Mouse (Mus musculus) cerebellum, adult 2 months (tissue): ENCODE measurements around the gene 4930550L24Rik. TPM values are rescaled to one million over a fixed set of nuclear protein-coding genes. Genes with fewer than 3 reads are reported as not detected.

Experiments
- DNase-seq, 2 experiments: peaks; one replicate each; pipeline ENCODE4 v3.0.0; 2021
- H3K27ac ChIP-seq: fragments of 200-500 bp; 2 replicates; pipeline ENCODE4 v1.5.1; 2012; ENCODE audit warnings: low read length, control low read depth, inconsistent platforms; ENCODE audit not compliant: insufficient read depth
- H3K27me3 ChIP-seq: fragments of 200-500 bp; 2 replicates; pipeline ENCODE4 v1.6.1; 2012; ENCODE audit warnings: inconsistent platforms, mild to moderate bottlenecking, low read length, moderate library complexity; ENCODE audit not compliant: control insufficient read depth, insufficient read depth
- H3K4me1 ChIP-seq: fragments of 200-500 bp; 2 replicates; pipeline ENCODE4 v1.6.1; 2011; ENCODE audit warnings: low read length; ENCODE audit not compliant: control insufficient read depth, insufficient read depth
- H3K4me3 ChIP-seq: fragments of 200-500 bp; replicated peaks from 2 replicates; pipeline ENCODE3; 2011; ENCODE audit warnings: mild to moderate bottlenecking, low read depth, low read length, control low read depth; ENCODE audit not compliant: insufficient read depth
- CTCF ChIP-seq: fragments of 200-500 bp; IDR thresholded peaks from 2 replicates; pipeline ENCODE4 v1.5.1; 2011; ENCODE audit warnings: low read depth, mild to moderate bottlenecking, control low read depth, low read length, moderate library complexity, borderline replicate concordance; ENCODE audit not compliant: insufficient read depth
- POLR2A ChIP-seq: fragments of 200-500 bp; IDR thresholded peaks from 2 replicates; pipeline ENCODE4 v1.6.1; 2011; ENCODE audit warnings: low read length, control low read depth, borderline replicate concordance; ENCODE audit not compliant: insufficient read depth
- WGBS: fragments of 180-500 bp; shearing (Covaris S2); methylation state at CpG from one replicate; pipeline ENCODE4 v1.1.7; 2018; 5-methylcytosine and 5-hydroxymethylcytosine counted together
- polyA plus RNA-seq: library from polyadenylated mRNA; depleted of rRNA; stranded (reverse); fragments of >200 nt; gene quantifications from 2 replicates; pipeline ENCODE4 v1.2.3, GENCODE M21; 2012; rRNA removed

The 4930550L24Rik gene
- polyA plus RNA-seq, result 0.11 TPM in 1 of 2 replicates, not detected in the other

DNA sequence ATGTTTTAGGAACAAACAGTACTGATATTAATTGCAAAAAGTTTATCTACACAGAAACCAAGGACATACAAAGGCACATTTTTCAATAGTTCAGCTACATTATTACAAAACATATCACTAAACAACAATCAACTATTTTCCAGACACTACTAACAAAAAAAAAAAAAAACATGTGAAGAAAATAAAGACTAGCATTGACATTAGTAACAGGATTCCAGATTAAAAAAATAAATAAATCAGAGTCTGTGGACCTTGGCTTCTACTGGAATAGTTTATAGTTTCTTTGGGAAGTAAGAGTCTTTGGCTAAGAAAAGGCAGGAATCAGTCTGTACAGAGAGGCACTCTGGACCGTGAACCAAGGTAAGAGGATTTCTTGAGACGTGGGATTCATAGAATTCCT, at the start of gene 4930550L24Rik:
Gene 4930550L24Rik, plus strand, starts transcription at position 301 of the 400 bp plus-strand sequence.
- WGBS, result 79% methylated on average over 2 of the region's 2 CpGs
- H3K27ac ChIP-seq, result no peak within 1 kb of the TSS
- no peak for DNase-seq
- TF ChIP-seq CTCF, result no peak
- no peak for TF ChIP-seq POLR2A
- no peaks in the 10 kb centered on the region for H3K27me3 ChIP-seq
- no peaks in the 10 kb centered on the region for H3K4me1 ChIP-seq
- no peak within 1 kb of the TSS for H3K4me3 ChIP-seq

DNA sequence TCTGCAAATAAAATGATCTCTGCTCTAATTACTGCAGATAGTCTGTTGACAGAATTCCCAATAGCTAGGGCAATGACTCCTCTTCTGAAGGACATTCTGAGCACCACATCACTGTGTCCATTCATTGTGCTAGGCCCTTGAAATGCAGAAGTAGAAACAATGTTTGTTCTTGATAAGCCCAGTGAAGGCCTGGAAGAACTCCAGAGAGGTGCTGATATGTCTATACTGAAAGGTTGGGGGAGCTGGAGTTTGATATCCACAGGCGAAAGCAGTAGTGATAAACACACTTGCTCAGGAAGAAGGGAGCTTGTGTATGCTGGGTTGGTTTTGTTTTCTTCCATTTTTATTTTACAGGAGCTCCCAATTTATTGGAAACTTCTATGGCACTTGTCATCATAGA, 8.4 kb upstream of the 4930550L24Rik start:
- Histone ChIP-seq H3K4me1 (no peaks in the 10 kb centered on the region), H3K27me3 (no peaks in the 10 kb centered on the region), H3K4me3 (no peak overlapping the region), H3K27ac (no peak overlapping the region)
- TF ChIP-seq CTCF (no peak), POLR2A (no peak)
- no peak for DNase-seq
- 96% methylated on average over 1 of the region's 1 CpGs for WGBS

DNA sequence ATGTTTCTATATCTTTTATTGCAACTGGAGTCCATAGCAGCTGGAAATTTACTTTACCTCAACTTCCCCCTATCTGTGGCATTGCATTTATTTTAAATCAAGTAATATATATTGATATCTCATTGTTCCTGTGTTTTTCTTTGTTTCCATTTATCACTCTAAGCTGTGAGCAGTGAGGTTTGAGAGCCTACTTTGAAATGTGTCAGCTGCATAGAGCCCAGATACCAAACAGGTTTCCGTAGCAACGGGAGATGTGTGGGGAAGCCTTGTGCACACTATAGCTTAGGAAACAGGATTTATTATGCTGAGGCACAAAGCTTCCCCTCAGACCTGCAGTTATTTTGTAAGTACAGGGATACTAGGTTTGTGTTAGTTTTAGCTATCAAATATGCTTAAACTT, 58.8 kb downstream of the 4930550L24Rik start:
- H3K4me3 ChIP-seq, result no peak overlapping the region
- TF ChIP-seq CTCF (no peak), POLR2A (no peak)
- WGBS, result 30% methylated on average over 2 of the region's 2 CpGs
- no peaks in the 10 kb centered on the region for H3K4me1 ChIP-seq
- no peak for DNase-seq
- H3K27ac ChIP-seq, result no peak overlapping the region
- H3K27me3 ChIP-seq, result no peaks in the 10 kb centered on the region
